Mouse (Mus musculus) yolk sac, embryonic 10.5 days (tissue): ENCODE results near the gene Naa35.
"Not testable (repeated sequence)": the region's sequence is repeated elsewhere in the genome, so short reads cannot be mapped to it uniquely, and the experiment has no call there.

Source experiments
- DNase-seq: peaks from one replicate; pipeline ENCODE4 v3.0.0-alpha.2; 2017; ENCODE audit warnings: low spot score

The Naa35 gene

DNA sequence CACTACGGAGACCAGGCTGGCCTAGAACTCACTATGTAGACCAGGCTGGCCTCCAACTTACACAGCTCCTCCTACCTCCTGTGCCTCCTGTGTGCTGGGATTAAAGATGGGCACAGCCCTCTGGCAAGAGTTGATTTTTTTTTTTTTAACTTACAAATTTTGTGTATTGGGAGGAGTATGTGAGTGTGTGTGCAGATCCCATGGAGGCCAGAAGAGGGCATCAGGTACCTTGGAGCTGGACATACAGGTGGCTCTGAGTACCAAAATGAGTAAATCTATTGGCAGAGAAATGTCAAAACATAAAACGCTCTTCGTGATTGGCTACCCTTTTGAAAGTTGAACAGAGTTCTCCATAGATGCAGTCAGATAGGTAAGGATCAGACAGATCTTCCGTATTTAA lies 4.1 kb upstream of the Naa35 start:
- DNase-seq, result no peak

DNA sequence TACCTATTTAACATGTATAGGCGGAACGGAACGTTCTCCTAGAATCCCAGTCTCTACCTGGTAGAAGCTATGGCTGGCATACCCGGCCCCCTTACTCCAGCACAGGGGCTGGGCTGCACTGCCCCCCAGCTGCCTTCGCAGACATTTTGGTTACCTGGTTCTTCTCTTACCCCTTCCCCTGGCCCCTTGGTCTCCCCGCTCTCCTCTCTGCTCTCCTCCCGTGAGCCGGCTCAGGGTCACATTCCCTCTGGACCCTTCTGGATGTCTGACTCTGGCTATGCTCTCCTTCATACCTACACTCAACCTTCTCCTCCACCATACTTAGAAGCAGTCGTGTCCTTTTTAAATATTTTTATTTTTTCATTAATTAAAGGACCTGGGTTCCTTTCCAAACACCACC lies 578 bp upstream of the Naa35 start:
- DNase-seq, result peak; percentile 48

DNA sequence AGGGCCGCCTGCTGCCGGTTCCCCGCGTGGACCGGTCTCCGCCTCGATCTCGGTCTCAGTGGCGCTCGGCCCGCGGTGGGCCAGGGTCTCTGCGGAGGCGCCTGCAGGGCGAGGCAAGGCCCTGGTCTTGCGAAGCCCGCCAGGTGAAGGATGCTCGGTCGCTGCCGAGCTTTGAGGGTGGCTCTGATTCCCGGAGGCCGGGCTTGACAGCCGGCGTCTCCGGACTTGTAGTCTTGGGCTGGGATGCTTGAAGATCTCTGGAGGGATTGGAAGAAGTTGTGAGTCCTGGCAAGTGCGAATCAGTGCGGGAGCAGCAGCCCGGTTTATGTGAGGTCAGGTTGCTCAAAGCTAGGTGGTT lies 568 bp downstream of the Naa35 start:
- DNase-seq, result no peak

DNA sequence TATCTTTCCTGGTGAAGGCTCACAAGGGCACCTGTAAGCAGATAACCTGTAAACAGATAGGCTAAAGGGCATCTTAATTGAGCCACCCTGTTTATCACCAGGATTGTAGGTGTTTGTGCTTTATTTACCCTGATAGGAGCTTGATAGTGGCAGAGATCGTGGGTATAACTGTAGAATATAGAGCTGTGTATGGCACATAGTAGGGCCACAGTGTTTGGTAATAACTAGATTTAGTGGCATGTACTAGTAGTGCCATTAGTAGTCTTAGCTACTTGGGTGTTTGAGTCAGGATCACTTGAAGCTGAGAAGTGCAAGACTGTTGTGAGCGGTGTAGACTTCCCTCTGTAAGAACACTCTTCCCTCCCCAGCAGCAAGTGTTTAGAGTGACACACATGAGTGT lies 2.1 kb downstream of the Naa35 start:
- no peak for DNase-seq

DNA sequence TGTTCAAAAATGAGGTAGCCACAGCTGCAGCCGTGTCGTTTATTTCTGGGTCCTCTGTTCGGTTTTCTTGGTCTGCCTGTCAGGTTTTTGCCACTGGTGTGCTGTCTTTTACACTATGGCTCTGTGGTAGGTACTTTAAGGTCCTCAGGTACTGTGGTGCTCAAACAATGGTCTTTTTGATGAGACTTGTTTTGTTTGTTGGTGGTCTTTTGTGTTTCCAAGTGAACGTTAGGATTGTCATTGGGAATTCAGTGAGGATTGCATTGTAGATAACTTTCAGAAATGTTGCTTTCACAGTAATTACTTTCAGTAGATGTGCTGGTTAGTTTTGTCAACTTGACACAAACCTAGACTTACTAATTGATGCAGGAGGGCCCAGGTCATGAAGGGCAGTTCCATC lies 4.6 kb downstream of the Naa35 start:
- DNase-seq, result no peak

DNA sequence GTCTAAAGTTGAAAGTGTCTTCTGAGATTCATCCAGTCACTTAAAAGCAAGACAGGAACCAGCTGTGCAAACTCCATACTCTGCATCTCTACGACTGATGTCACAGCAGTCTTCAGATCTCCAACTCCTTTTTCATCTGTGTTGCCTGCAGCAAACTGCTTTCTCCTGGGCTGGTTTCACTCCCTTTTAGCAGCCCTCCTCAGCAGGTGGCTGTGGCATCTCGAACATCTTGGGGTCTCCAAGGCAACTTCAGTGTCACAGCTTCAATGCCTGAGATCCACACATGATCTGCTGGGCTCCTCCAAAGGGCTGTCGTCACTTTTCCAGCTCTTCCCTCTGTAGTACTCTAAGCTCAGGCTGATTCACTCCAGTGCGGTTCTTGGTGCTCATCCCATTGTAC lies 5.6 kb downstream of the Naa35 start:
- no peak for DNase-seq

DNA sequence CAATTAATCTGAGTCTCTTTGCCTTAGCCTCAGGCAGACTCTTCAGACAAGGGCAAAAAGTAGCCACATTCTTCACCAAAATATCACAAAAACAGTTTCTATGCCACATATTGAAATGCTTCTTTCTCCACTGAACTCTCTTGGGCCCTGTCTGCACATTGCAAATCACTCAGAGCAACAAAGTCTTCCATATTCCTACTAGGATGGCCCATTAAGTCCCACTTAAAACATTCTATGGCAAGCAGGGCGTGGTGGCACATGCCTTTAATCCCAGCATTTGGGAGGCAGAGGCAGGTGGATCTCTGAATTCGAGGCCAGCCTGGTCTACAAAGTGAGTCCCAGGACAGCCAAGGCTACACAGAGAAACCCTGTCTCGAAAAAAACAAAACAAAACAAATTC lies 7.0 kb downstream of the Naa35 start:
- not testable (repeated sequence) for DNase-seq

DNA sequence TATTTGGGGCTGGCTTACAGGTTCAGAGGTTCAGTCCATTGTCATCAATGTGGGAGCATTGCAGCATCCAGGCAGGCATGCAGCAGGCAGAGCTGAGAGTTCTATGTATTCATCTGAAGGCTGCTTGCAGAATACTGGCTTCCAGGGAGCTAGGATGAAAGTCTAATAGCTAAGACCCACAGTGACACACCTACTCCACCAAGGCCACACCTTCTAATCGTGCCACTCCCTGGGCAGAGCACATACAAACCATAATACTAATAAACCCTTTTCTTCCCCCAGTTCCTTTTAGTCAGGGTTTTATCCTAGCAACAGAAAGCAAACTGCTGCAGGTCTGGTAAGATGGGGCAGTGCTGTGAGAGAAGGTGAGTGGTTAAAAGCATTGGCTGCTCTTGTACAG lies 7.6 kb downstream of the Naa35 start:
- no peak for DNase-seq

DNA sequence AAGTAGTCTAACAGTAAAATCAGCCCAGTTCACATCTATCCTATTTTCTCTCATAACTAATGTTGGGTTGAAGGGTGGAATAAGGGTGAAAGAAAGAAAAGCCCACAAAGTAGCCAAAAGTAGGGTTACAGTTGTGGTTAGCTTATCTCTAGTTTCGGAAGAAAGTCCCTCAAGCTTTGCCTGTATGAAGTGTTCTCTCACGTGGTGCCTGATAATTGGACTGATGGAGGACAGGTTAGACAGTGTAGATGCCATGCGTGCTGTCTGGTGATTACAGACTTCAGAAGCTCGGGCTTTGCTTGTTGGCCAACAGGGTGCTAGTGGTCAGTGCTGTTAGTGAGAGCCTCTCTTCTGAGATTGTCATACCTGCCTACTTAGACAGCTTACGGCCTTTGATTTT lies 18.0 kb downstream of the Naa35 start:
- no peak for DNase-seq

DNA sequence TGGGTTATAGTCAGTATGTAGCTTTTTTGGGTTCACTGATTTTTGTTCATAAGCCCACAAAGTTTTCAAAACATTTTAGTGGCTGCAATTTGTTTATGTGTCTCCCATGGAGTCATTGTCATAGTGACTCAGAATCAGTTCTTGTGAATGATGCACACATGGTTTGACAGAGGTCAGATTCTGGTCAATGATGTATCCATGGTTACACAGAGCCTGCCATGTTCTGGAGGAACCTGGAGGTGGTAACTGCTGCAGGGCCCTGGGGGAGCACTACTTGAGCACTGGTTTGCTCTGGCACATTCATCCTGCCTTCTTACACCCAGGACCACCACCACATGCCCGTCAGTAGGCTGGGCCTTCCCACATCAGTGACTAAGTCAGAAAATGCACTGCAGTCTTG lies 19.5 kb downstream of the Naa35 start:
- DNase-seq, result no peak

DNA sequence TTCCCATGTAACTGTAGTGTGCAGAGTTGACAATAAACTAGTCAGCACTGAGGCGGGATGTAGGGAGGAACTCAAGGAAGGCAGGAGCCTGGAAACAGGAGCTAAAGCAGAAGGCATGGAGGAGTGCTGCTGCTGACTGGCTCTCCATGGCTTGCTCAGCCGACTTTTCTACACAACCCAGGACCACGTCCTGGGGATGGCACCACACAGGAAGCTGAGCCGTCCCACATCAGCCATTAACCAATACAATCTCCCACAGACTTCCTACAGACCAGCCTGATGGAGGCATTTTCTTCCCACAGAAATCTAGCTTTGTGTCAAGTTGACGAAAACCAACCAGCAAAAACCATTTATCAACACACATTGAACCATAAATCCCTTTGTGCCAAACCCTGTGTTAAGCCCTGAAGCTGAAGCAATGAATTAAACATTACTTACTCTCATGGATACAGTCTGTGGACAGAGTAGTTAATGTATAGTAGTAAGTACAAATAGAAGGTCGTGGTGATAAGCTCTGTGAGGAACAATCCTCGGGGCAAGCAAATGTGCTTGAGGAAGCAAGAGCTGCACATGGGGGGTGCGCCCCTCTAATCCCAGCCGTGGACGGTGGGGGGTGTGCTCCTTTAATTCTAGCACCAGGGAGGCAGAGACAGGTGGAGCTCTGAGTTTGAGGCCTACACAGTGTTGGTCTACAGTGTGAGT lies 20.3 kb downstream of the Naa35 start:
- peak; percentile 26 for DNase-seq

DNA sequence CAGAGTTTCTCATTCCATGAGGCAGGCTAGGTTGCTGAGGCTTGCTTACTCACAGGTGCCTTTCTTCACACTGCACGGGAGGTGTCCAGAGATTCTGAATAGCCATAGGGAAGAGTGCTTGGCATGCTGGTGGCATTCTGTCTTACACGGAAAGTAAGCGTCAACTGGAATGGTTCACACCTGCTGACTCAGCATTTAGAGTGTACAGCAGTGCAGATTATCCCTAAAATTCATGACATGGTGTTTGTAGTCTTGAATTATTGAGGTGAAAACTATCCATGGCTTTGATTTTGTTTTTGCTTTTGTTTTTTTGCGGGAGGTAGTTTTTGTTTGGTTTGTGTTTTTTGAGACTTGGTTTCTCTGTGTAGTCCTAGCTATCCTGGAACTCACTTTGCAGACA lies 24.8 kb downstream of the Naa35 start:
- no peak for DNase-seq

DNA sequence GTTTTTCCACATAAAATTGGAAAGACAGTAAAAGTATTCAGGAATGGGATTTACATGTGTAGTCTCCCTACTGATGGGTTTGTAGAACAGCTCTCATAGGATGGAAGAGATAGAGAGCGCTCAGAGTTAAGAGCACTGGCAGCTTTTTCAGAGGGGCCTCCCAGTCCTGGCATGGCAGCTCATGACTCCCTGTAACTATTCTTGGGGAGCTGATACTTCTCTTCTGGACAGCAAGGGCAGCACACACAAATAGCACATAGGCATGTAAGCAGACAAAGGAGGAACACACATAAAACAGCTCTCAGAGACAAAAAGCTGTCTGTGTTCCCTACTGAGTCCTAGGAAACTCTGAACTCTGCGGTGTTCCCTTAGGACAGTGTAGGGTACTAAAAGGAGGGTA lies 25.4 kb downstream of the Naa35 start:
- DNase-seq, result no peak

DNA sequence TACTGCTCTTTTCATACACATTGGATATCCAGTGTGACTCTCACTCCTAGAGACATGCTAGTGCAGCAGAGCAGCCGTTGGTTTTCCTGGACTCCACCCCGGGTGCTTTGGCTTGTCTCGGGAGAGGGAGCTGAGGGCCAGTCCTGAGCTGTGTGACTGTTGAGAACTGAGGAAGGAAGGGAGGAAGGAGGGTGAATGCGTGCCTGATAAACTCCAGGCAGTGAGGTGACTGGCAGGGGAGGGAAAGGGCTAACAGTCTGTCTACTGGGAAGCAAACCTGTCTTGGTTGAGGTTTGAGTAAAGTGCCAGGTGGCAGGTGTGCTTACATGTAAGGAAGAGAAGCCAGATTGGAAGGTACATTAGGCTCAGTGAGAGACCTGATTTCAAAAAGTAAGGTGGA lies 28.8 kb downstream of the Naa35 start:
- no peak for DNase-seq

DNA sequence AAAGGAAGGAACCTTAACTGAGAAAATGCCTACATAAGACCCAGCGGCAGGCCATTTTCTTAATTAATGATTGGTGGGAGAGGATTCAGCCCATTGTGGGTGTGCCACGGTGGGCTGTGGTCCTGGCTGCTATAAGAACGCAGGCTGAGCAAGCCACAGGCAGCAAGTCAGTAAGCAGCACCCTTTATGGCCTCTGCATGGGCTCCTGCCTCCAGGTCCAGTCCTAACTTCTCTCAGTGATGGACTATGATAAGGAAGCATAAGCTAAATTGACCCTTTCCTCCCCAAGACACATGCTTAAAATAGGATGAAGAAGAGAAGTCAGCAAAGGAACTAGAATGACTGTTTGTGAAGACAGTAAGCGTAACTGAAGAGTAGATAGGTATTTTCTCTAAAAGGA lies 30.1 kb downstream of the Naa35 start:
- no peak for DNase-seq

DNA sequence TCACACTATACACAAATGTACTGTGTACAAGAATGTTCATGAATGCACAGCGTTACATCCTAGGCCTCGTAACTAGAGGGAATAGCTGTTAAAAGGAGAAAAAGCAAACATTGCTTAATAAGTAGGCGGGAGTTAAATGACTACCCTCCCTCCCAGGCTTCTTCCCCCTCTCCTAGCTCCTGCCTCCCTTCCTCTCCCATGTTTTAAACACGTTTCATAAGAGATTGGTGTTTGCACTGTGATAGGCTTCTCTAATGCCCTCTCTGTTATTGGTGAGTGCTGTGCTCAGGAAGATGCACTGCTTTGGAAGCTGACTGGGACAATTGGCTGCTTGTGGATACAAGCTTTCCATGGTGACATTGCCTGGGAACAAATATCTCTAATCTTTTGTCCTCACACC lies 30.5 kb downstream of the Naa35 start:
- no peak for DNase-seq

DNA sequence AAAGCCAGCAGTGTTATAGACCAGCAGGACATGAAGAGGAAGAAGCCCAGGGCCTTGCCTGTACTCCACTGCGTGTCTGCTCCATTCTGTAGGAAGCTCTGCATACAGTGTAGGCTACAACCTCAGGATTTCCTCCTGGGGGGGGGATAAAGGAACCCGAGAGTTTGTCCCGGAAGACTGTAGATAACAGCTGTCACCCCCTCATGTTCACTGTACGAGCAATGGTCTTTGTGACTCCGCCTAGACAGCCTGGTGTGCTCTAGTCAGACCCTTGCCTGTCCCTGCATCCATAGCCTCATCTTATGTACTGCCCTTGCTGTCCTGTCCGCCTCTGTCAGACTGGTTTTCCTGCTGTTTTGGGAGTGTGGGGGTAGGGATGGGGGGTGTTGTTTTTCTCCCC lies 33.4 kb downstream of the Naa35 start:
- no peak for DNase-seq

DNA sequence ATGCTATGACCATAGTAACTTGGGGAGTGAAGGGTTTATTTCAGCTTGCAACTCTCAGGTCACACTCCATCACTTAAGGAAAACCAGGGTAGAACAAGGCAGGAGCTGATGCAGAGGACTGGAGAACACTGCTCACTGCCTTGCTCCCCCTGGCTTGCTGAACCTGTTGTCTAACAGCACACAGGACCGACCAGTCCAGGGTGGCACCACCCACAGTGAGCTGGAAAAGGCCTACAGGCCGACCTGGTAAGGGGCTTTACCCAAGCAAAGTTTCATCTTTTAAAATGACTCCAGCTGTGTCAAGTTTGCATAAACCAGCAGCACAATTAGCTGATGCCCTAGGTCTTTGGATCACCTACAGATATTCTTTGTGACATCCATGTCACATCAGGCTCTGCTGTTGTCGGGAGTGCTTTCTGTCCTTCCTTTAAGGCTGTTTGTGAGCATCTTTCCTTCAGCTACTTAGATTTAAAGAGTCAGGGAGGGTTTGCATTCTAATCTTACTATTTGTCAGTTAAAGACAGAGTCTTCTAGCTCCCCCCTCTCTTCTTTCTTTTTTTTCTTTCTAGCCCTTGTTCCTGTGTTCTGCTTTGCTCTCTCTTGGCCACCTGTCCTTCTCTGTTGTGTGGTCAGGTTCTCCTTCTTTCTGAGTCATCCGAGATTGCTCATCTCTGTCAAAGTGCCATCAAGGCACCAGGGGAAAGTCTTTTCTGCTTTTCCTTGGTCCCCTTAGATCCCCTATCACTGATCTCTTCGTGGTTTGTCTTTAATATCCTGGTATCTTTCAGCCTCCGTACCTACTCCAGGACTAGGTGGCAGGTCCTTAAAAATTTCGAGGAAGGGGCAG lies 36.8 kb downstream of the Naa35 start:
- no peak for DNase-seq

DNA sequence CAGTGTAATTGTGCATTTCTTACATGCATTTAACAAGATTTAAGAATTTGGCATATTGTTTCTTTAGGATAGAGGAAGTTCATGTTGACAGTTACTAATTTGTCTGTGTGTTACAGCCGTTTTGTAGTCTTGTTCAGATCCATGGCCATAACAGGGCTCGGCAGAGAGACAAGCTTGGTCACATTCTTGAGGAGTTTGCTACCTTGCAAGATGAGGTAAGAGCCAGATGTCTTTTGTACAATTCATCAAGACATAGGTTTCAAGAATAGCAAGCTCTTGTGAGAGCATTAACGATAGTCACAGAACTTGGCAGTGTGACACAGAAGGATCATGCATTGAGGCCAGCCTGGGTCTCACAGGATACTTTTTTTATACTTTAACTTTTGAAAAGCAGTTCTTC lies 39.3 kb downstream of the Naa35 start:
- no peak for DNase-seq

DNA sequence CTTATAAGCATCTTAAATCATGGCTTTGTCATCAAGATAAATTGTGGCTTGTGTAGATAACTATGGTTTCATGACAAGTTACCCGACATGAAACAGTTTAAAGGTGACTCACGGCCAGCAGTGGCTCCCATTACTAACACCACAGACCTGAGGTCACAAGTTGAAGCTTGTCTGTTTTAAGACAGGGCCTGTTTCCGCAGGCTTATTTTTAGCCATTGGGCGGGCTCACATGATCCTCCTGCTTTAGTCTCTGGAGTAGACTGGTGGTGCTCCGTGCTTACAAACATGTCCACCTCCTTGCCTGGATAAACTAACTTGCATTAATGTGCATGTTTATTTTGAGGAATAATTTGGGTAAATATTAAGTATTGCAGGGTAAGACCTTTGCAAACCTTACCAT lies 39.8 kb downstream of the Naa35 start:
- DNase-seq, result no peak

DNA sequence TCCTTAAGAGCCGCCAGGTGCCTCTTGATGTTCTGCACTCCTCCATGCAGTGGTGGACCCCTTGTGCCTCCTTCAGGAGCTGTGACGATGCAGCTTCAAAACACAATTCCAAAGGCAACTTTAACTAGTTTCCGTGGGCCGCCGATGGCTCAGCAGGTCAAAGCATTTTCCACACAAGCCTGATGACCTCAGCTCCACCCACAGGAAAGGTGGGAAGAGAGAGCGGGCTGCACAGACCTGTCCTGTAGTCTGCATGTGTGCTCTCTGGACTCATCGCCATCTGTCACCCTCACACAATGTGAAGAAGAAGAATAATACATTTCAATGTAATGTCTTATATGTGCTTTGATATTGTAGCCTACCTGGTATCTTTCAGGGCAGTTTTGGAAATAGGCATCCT lies 41.7 kb downstream of the Naa35 start:
- no peak for DNase-seq

DNA sequence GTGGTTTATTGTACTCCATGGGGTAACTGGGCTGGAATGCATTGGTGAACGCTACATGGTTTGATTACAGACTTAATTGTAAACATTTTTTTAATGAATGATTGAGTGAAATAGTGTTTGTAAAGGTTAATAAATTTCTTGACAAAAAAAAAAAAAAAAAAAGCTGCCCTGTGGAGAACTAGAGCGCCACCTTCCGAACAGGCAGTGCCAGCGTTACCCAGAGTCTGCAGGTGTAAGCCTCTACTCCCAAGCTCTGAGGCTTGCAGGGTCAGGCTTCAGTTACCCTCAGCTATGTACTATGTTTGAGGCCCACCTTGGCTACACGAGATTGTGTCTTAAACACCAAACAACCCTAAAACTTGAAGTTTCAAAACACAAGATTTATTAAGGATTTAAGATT lies 49.6 kb downstream of the Naa35 start:
- DNase-seq, result no peak

DNA sequence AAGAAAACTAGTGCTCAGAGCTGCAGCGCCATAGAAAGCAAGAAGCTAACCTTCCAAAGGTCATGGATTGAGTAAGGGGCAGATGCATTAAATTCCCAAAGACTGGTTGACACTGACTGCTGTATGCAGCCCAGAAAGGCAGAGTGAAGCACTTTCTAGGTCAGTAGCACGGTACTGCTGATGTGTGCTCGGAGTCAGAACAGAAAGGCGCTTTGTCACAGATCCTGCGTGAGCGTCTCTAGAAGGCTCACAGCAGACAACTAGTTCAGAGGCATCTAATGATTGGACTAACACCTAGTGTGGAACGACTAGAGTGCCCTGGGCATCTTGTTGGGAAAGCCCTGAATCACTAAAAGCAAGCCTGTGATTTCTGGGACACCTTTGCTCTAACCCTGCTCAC lies 52.7 kb downstream of the Naa35 start:
- no peak for DNase-seq
